Mouse (Mus musculus): ENCODE results near the gene Gm11639.
A peak's percentile ranks its signal among the peaks of the same experiment; 100 is the strongest.

The Gm11639 gene

GRCm38 (mm10) chr11:104704097-104704496 is 18.6 kb downstream of the Gm11639 start:
- DNase-seq (ENCODE audit: low spot score in 2 of 2), result no peak

GRCm38 (mm10) chr11:104707084-104707483 is 21.6 kb downstream of the Gm11639 start:
- DNase-seq (ENCODE audit: low spot score in 2 of 2), result no peak

GRCm38 (mm10) chr11:104744995-104745568 is 59.6 kb downstream of the Gm11639 start:
- no peak for DNase-seq (ENCODE audit: low spot score in 2 of 2)

- no peak for DNase-seq (ENCODE audit: low spot score in 2 of 2)
These were observed 80.3 kb downstream of the Gm11639 start for GRCm38 (mm10) chr11:104765762-104766161.

- no peak for DNase-seq (ENCODE audit: low spot score in 2 of 2)
These were observed 81.6 kb downstream of the Gm11639 start for GRCm38 (mm10) chr11:104767068-104767467.

GRCm38 (mm10) chr11:104768072-104768471 is 82.6 kb downstream of the Gm11639 start:
- peak; percentile 5 to 39 for DNase-seq (ENCODE audit: low spot score in 2 of 2)

GRCm38 (mm10) chr11:104778796-104779195 is 93.3 kb downstream of the Gm11639 start:
- no peak for DNase-seq (ENCODE audit: low spot score in 2 of 2)

GRCm38 (mm10) chr11:104944723-104945122 is 259.2 kb downstream of the Gm11639 start:
- no peak for DNase-seq (ENCODE audit: low spot score in 2 of 2)

- DNase-seq (ENCODE audit: low spot score in 2 of 2), result no peak
These were observed 266.8 kb downstream of the Gm11639 start for GRCm38 (mm10) chr11:104952349-104952748.

- no peak for DNase-seq (ENCODE audit: low spot score in 2 of 2)
These were observed 282.4 kb downstream of the Gm11639 start for GRCm38 (mm10) chr11:104967862-104968261.

GRCm38 (mm10) chr11:104968388-104968787 is 282.9 kb downstream of the Gm11639 start:
- DNase-seq (ENCODE audit: low spot score in 2 of 2), result no peak

- no peak for DNase-seq (ENCODE audit: low spot score in 2 of 2)
These were observed 285.8 kb downstream of the Gm11639 start for GRCm38 (mm10) chr11:104971322-104971721.

- DNase-seq (ENCODE audit: low spot score in 2 of 2), result no peak
These were observed 287.0 kb downstream of the Gm11639 start for GRCm38 (mm10) chr11:104972480-104972879.

GRCm38 (mm10) chr11:104977976-104978375 is 292.5 kb downstream of the Gm11639 start:
- DNase-seq (ENCODE audit: low spot score in 2 of 2), result no peak

GRCm38 (mm10) chr11:104981342-104982055 is 296.0 kb downstream of the Gm11639 start:
- no peak for DNase-seq (ENCODE audit: low spot score in 2 of 2)

GRCm38 (mm10) chr11:105009232-105009631 is 323.7 kb downstream of the Gm11639 start:
- DNase-seq (ENCODE audit: low spot score in 2 of 2), result no peak

GRCm38 (mm10) chr11:105021071-105021470 is 335.6 kb downstream of the Gm11639 start:
- DNase-seq (ENCODE audit: low spot score in 2 of 2), result peak in 1 of 2 experiments; percentile 4

- DNase-seq (ENCODE audit: low spot score in 2 of 2), result no peak
These were observed 343.3 kb downstream of the Gm11639 start for GRCm38 (mm10) chr11:105028744-105029348.

- DNase-seq (ENCODE audit: low spot score in 2 of 2), result no peak
These were observed 344.0 kb downstream of the Gm11639 start for GRCm38 (mm10) chr11:105029525-105029924.

GRCm38 (mm10) chr11:105030229-105030628 is 344.7 kb downstream of the Gm11639 start:
- no peak for DNase-seq (ENCODE audit: low spot score in 2 of 2)

- DNase-seq (ENCODE audit: low spot score in 2 of 2), result no peak
These were observed 345.6 kb downstream of the Gm11639 start for GRCm38 (mm10) chr11:105031103-105031502.

GRCm38 (mm10) chr11:105035081-105035480 is 349.6 kb downstream of the Gm11639 start:
- DNase-seq (ENCODE audit: low spot score in 2 of 2), result no peak

- DNase-seq (ENCODE audit: low spot score in 2 of 2), result no peak
These were observed 377.8 kb downstream of the Gm11639 start, which contains the start of gene Efcab3 for GRCm38 (mm10) chr11:105063292-105063691. Gene Efcab3, plus strand, starts transcription at chr11:105063592.
